Mouse (Mus musculus) lung, postnatal 0 days (tissue): ENCODE measurements around the gene Cops8.
A peak's percentile ranks its signal among the peaks of the same experiment; 100 is the strongest.

ENCODE experiments used
- CTCF ChIP-seq: IDR thresholded peaks from 2 replicates; pipeline ENCODE4 v1.5.1; 2016; ENCODE audit warnings: antibody characterized with exemption, mild to moderate bottlenecking
- EP300 ChIP-seq: IDR thresholded peaks from 2 replicates; pipeline ENCODE4 v1.6.1; 2016; ENCODE audit warnings: antibody characterized with exemption, mild to moderate bottlenecking, control low read depth

GRCm38 (mm10) chr1:90599226-90599625 lies 3.6 kb upstream of the Cops8 start:
- TF ChIP-seq CTCF (no peak), EP300 (peak; percentile 84)
